Mouse (Mus musculus): ENCODE data around the gene Gpr19. TPM values are rescaled to one million over a fixed set of nuclear protein-coding genes. Genes with fewer than 3 reads are reported as not detected.
A peak's percentile ranks its signal among the peaks of the same experiment; 100 is the strongest.

Gpr19 gene
- total and polyA plus RNA-seq, 2 experiments from 2014 or later, result 34.2 to 41.6 TPM

GRCm38 (mm10) chr6:134887711-134888449, 10.5 kb downstream of the Gpr19 start:
- DNase-seq (ENCODE audit: low spot score) (peak; percentile 97), ATAC-seq (ENCODE audit: low FRiP score) (peak; percentile 94)
- Histone ChIP-seq H3K27me3 (ENCODE audit: insufficient read depth, low read length) (no peaks in the 10 kb centered on the region), H3K4me1 (ENCODE audit: insufficient read depth, low read length) (peaks cover 25% of the 10 kb centered on the region), H3K4me3 (ENCODE audit: low read depth, low read length) (peak overlapping the region; percentile 57), H3K36me3 (ENCODE audit: insufficient read depth, low read length) (no peaks in the 10 kb centered on the region), H3K27ac (ENCODE audit: low read depth, low read length) (peak overlapping the region; percentile 90), H3K9me3 (ENCODE audit: low read length) (no peaks in the 10 kb centered on the region), H3K9ac (replicated peaks; ENCODE audit: low read length, poor library complexity, severe bottlenecking) (peak overlapping the region; percentile 77), H3K4me2 (ENCODE audit: low read depth, low read length, poor library complexity, severe bottlenecking) (peak overlapping the region; percentile 51)
- WGBS, result under 1% methylated on average over 10 of the region's 10 CpGs
- TF ChIP-seq CTCF (IDR thresholded peaks at IDR 0.05), result no peak

- Histone ChIP-seq H3K4me2 (ENCODE audit: low read depth, low read length, poor library complexity, severe bottlenecking) (peak overlapping the region; percentile 51), H3K27me3 (ENCODE audit: insufficient read depth, low read length) (no peaks in the 10 kb centered on the region), H3K9ac (replicated peaks; ENCODE audit: low read length, poor library complexity, severe bottlenecking) (peak overlapping the region; percentile 77), H3K36me3 (ENCODE audit: insufficient read depth, low read length) (no peaks in the 10 kb centered on the region), H3K27ac (ENCODE audit: low read depth, low read length) (peak overlapping the region; percentile 90), H3K4me3 (ENCODE audit: low read depth, low read length) (peak overlapping the region; percentile 57), H3K9me3 (ENCODE audit: low read length) (no peaks in the 10 kb centered on the region), H3K4me1 (ENCODE audit: insufficient read depth, low read length) (peaks cover 25% of the 10 kb centered on the region)
- WGBS, result 6% methylated on average over 5 of the region's 5 CpGs
- peak; percentile 26; the same call in 1 of the 2 replicates for ATAC-seq (ENCODE audit: low FRiP score)
- TF ChIP-seq CTCF (IDR thresholded peaks at IDR 0.05), result no peak
- peak; percentile 50 for DNase-seq (ENCODE audit: low spot score)
These were observed 11.4 kb downstream of the Gpr19 start for GRCm38 (mm10) chr6:134887008-134887407.

DNA sequence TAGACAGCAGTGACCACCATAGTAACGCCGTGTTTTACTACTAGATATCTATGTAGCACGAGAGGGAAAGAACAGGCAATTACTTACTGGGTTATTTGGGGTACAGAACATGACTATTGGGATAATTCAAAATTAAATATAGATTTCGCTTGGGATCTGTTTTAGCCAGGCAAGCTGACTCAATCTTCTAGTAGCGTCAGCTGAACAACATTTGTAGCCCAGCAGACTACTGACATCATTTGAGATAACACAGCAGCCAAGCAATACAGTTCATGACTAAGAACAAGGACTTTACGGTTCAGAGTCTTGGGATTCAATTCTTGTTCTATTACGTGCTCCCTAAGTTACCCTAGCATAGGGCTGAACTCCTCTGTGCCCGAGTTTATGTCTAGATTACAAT, 11.9 kb downstream of the Gpr19 start:
- H3K4me3 ChIP-seq (ENCODE audit: low read depth, low read length), result peak overlapping the region; percentile 57
- H3K27ac ChIP-seq (ENCODE audit: low read depth, low read length), result peak overlapping the region; percentile 90
- no peaks in the 10 kb centered on the region for H3K36me3 ChIP-seq (ENCODE audit: insufficient read depth, low read length)
- no peaks in the 10 kb centered on the region for H3K9me3 ChIP-seq (ENCODE audit: low read length)
- peak overlapping the region; percentile 51 for H3K4me2 ChIP-seq (ENCODE audit: low read depth, low read length, poor library complexity, severe bottlenecking)
- TF ChIP-seq CTCF (IDR thresholded peaks at IDR 0.05), result no peak
- peaks cover 26% of the 10 kb centered on the region for H3K4me1 ChIP-seq (ENCODE audit: insufficient read depth, low read length)
- H3K9ac ChIP-seq (replicated peaks; ENCODE audit: low read length, poor library complexity, severe bottlenecking), result peak overlapping the region; percentile 77
- DNase-seq (ENCODE audit: low spot score) (no peak), ATAC-seq (ENCODE audit: low FRiP score) (no peak)
- no peaks in the 10 kb centered on the region for H3K27me3 ChIP-seq (ENCODE audit: insufficient read depth, low read length)
- WGBS, result 47% methylated on average over 8 of the region's 8 CpGs

DNA sequence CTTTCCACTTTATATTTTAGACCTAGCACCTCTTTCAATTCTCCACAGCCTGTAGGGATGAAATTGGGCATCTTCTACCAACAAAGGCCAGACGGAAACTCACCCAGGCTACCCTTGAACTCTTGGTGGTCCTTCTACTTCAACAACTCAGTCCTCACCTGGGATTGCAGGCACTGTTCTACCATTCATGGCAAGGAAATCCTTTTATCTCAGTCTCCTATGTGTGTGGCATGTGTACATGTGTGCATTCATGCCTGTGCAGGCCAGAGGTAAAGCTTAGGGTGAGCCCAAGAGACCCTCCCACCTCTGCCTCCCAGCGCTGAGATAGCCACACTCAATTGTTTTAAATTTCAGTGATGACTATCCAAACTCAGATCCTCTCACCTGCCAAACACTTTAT, 12.9 kb downstream of the Gpr19 start:
- Histone ChIP-seq H3K27ac (ENCODE audit: low read depth, low read length) (no peak overlapping the region), H3K27me3 (ENCODE audit: insufficient read depth, low read length) (no peaks in the 10 kb centered on the region), H3K9me3 (ENCODE audit: low read length) (no peaks in the 10 kb centered on the region), H3K4me3 (ENCODE audit: low read depth, low read length) (peak overlapping the region; percentile 57), H3K4me2 (ENCODE audit: low read depth, low read length, poor library complexity, severe bottlenecking) (peak overlapping the region; percentile 51), H3K4me1 (ENCODE audit: insufficient read depth, low read length) (peaks cover 30% of the 10 kb centered on the region), H3K36me3 (ENCODE audit: insufficient read depth, low read length) (no peaks in the 10 kb centered on the region), H3K9ac (replicated peaks; ENCODE audit: low read length, poor library complexity, severe bottlenecking) (no peak overlapping the region)
- no peak for TF ChIP-seq CTCF (IDR thresholded peaks at IDR 0.05)
- DNase-seq (ENCODE audit: low spot score), result no peak
- ATAC-seq (ENCODE audit: low FRiP score), result no peak
- 88% methylated on average over 2 of the region's 2 CpGs for WGBS

- TF ChIP-seq CTCF (IDR thresholded peaks at IDR 0.05), result no peak
- Histone ChIP-seq H3K9ac (replicated peaks; ENCODE audit: low read length, poor library complexity, severe bottlenecking) (no peak overlapping the region), H3K36me3 (ENCODE audit: insufficient read depth, low read length) (no peaks in the 10 kb centered on the region), H3K27me3 (ENCODE audit: insufficient read depth, low read length) (no peaks in the 10 kb centered on the region), H3K9me3 (ENCODE audit: low read length) (no peaks in the 10 kb centered on the region), H3K27ac (ENCODE audit: low read depth, low read length) (no peak overlapping the region), H3K4me2 (ENCODE audit: low read depth, low read length, poor library complexity, severe bottlenecking) (no peak overlapping the region), H3K4me1 (ENCODE audit: insufficient read depth, low read length) (peaks cover 26% of the 10 kb centered on the region), H3K4me3 (ENCODE audit: low read depth, low read length) (no peak overlapping the region)
- 88% methylated on average over 4 of the region's 4 CpGs for WGBS
- ATAC-seq (ENCODE audit: low FRiP score) (no peak), DNase-seq (ENCODE audit: low spot score) (no peak)
These were observed 14.7 kb downstream of the Gpr19 start for GRCm38 (mm10) chr6:134883661-134884060.

DNA sequence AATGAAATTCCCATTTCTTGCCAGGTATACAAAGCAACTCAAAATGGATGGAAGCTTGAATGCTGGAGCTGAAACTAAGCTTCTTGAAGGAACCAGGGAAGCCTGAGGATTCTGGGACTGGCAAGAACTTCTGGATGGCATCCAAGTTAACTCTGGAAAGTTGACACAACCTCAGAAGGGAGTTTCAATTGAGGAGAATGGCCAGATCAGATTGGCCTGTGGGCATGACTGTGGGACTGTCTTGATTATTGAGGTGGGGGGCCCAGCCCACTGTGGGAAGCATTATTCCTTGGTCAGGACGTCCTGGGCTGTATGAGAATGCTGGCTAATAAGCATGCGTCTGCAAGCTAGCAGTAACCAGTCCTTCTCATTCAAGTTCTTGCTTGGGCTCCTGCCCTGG, 18.3 kb downstream of the Gpr19 start:
- peaks cover 13% of the 10 kb centered on the region for H3K4me1 ChIP-seq (ENCODE audit: insufficient read depth, low read length)
- H3K36me3 ChIP-seq (ENCODE audit: insufficient read depth, low read length), result peaks cover 7% of the 10 kb centered on the region; the same call in 1 of the 2 replicates
- no peak overlapping the region for H3K9ac ChIP-seq (replicated peaks; ENCODE audit: low read length, poor library complexity, severe bottlenecking)
- no peak for TF ChIP-seq CTCF (IDR thresholded peaks at IDR 0.05)
- H3K4me3 ChIP-seq (ENCODE audit: low read depth, low read length), result no peak overlapping the region
- H3K4me2 ChIP-seq (ENCODE audit: low read depth, low read length, poor library complexity, severe bottlenecking), result no peak overlapping the region
- 44% methylated on average over 2 of the region's 2 CpGs for WGBS
- DNase-seq (ENCODE audit: low spot score) (peak; percentile 12), ATAC-seq (ENCODE audit: low FRiP score) (no peak)
- no peaks in the 10 kb centered on the region for H3K9me3 ChIP-seq (ENCODE audit: low read length)
- no peak overlapping the region for H3K27ac ChIP-seq (ENCODE audit: low read depth, low read length)
- H3K27me3 ChIP-seq (ENCODE audit: insufficient read depth, low read length), result no peaks in the 10 kb centered on the region
